ENCODE assay signal across 7 mouse cellular contexts in genomic region chr17:80468417-80468894, GRCm38 (mm10). TPM values are rescaled to one million over a fixed set of nuclear protein-coding genes. Genes with fewer than 3 reads are reported as not detected.
DNase-seq lines count a peak whose midpoint lies in the region; ATAC-seq and TF ChIP-seq lines count a peak whose summit lies in the region.
"Not testable (repeated sequence)": the region's sequence is repeated elsewhere in the genome, so short reads cannot be mapped to it uniquely, and the experiment has no call there.

No protein-coding gene starts in this region.

- H3K4me3 ChIP-seq in CH12.LX (replicated peaks in 1 of 3; ENCODE audit: low read depth in 2 of 3, low read length in 2 of 3, poor library complexity in 1 of 3); kidney, embryonic 16.5 days (ENCODE audit: low read length); liver, embryonic 16.5 days (ENCODE audit: low read depth, low read length): not testable (repeated sequence)

- peaks cover 14% of the 10 kb centered on the region for H3K9me3 ChIP-seq in CH12.LX (replicated peaks; ENCODE audit: low read length)
- not testable (repeated sequence) for H3K9me3 ChIP-seq in kidney, embryonic 16.5 days (ENCODE audit: low read length); liver, embryonic 16.5 days (replicated peaks; ENCODE audit: control insufficient read depth, low read length)

- peak; percentile 54 for DNase-seq in CH12.LX (ENCODE audit: extremely low read depth)
- peak; percentile 48 for DNase-seq in c-Kit-positive CD71-positive TER-119-negative erythroid progenitor cells, embryonic 14.5 days (ENCODE audit: low read depth)
- DNase-seq in spleen, postnatal 36 days (ENCODE audit: low spot score in 2 of 2) = peak; percentile 73 to 80

- H3K9ac ChIP-seq in CH12.LX (ENCODE audit: insufficient read depth, low read depth); kidney, embryonic 16.5 days (replicated peaks; ENCODE audit: low read length); liver, embryonic 16.5 days (ENCODE audit: low read depth, low read length): not testable (repeated sequence)

- in situ Hi-C loops in CH12.LX (cut with MboI; ENCODE audit: low pct_ligation_motif_present, low pct_unique_long_range_greater_than_20kb, low sequenced_read_pairs) = not testable (repeated sequence)

- H3K4me2 ChIP-seq in CH12.LX (ENCODE audit: insufficient read depth, low read depth, poor library complexity, severe bottlenecking); kidney, embryonic 16.5 days (replicated peaks; ENCODE audit: low read depth, low read length): not testable (repeated sequence)
- peak overlapping the region; percentile 46 for H3K4me2 ChIP-seq in liver, embryonic 16.5 days (ENCODE audit: low read depth, low read length)

- TF ChIP-seq POLR2A in CH12.LX (IDR thresholded peaks at IDR 0.05; ENCODE audit: low read depth, low read length) = not testable (repeated sequence)

- peaks cover 5 to 38% of the 10 kb centered on the region in 2 experiments for H3K36me3 ChIP-seq in CH12.LX (replicated peaks in 1 of 2; ENCODE audit: control insufficient read depth in 1 of 2, insufficient read depth in 1 of 2, low read length in 1 of 2)
- not testable (repeated sequence) for H3K36me3 ChIP-seq in kidney, embryonic 16.5 days (ENCODE audit: insufficient read depth, low read length); liver, embryonic 16.5 days (ENCODE audit: control insufficient read depth, insufficient read depth)

- whole genome bisulfite sequencing in kidney, embryonic 16.5 days = 37% methylated on average over 3 of the region's 3 CpGs
- 11% methylated on average over 3 of the region's 3 CpGs for WGBS in liver, embryonic 16.5 days (ENCODE audit: insufficient replicate concordance)

- not testable (repeated sequence) for TF ChIP-seq CTCF in CH12.LX (conservative IDR thresholded peaks at IDR 0.05 in 1 of 2, IDR thresholded peaks at IDR 0.05 in 1 of 2; ENCODE audit: low read depth in 2 of 2, low read length in 2 of 2)

- TF ChIP-seq EP300 in CH12.LX (IDR thresholded peaks at IDR 0.05; ENCODE audit: low read length) = not testable (repeated sequence)

- TF ChIP-seq RAD21 in CH12.LX (IDR thresholded peaks at IDR 0.05; ENCODE audit: low read depth, low read length) = not testable (repeated sequence)

- dilution Hi-C loops in CH12.LX (cut with MboI; ENCODE audit: extremely low pct_ligation_motif_present, extremely low pct_unique_long_range_greater_than_20kb, low sequenced_read_pairs) = loop anchor here (25.0 kb wide), 1 partner anchor 94 kb away; no protein-coding TSS in a partner anchor

- ATAC-seq in hematopoietic stem cell, adult 5-6 weeks (replicated peaks in 1 of 2; ENCODE audit: insufficient read depth in 1 of 2, low FRiP score in 2 of 2, low TSS enrichment in 1 of 2, low read depth in 1 of 2, poor library complexity in 2 of 2, severe bottlenecking in 2 of 2) = peak; percentile 96 to 100
- ATAC-seq in kidney, embryonic 16.5 days (ENCODE audit: low FRiP score, low TSS enrichment) = 0 out of 2 replicates have a peak, but pooled peaks have one; percentile 36
- peak; percentile 92 for ATAC-seq in liver, embryonic 16.5 days (ENCODE audit: low read depth)
- peak; percentile 93 for ATAC-seq in megakaryocyte-erythroid progenitor cell, adult 5-6 weeks (replicated peaks; ENCODE audit: low FRiP score, low TSS enrichment, poor library complexity, severe bottlenecking)

- H3K27ac ChIP-seq in CH12.LX (ENCODE audit: insufficient read depth, low read depth); kidney, embryonic 16.5 days (ENCODE audit: low read length); liver, embryonic 16.5 days (ENCODE audit: low read length): not testable (repeated sequence)

- H3K4me1 ChIP-seq in CH12.LX (ENCODE audit: control insufficient read depth in 1 of 2, insufficient read depth in 2 of 2) = peaks cover 0 to 19% of the 10 kb centered on the region in 2 experiments; a peak in 1 of 4 replicates
- peaks cover 17% of the 10 kb centered on the region for H3K4me1 ChIP-seq in kidney, embryonic 16.5 days (ENCODE audit: insufficient read depth, low read length)
- H3K4me1 ChIP-seq in liver, embryonic 16.5 days (ENCODE audit: control insufficient read depth, low read depth, low read length) = not testable (repeated sequence)

- H3K27me3 ChIP-seq in CH12.LX (replicated peaks); kidney, embryonic 16.5 days (ENCODE audit: insufficient read depth, low read length); liver, embryonic 16.5 days (ENCODE audit: control insufficient read depth, insufficient read depth, low read depth, low read length): not testable (repeated sequence)

- peaks cover 57% of the 10 kb centered on the region for H3K79me2 ChIP-seq in CH12.LX (replicated peaks; ENCODE audit: control insufficient read depth, extremely low read depth, insufficient read depth, poor library complexity, severe bottlenecking)

RNA-seq across cellular contexts. Expression of gene Sos1, which starts 11.8 kb away (rescaled TPM):
- total RNA-seq in CH12.LX (2012; rRNA removed) = 4.7 TPM in 2 replicates
- total RNA-seq in CH12.LX (2014; rRNA removed) = 3.6 and 4.0 TPM in 2 replicates
- 9.5 and 10.7 TPM in 2 replicates for polyA plus RNA-seq in CH12.LX (2012; ENCODE audit: insufficient read length, low read depth)
- total RNA-seq in hematopoietic stem cell, adult 5-6 weeks (2017) = 12.4 and 13.6 TPM in 2 replicates
- polyA plus RNA-seq in kidney, embryonic 16.5 days (2015; fragmentation: Nextera tagmentation; extraction: Ambion mirVana) = 3.9 and 4.6 TPM in 2 replicates
- 0.76 and 0.85 TPM in 2 replicates for polyA plus RNA-seq in liver, embryonic 16.5 days (2015; fragmentation: Nextera tagmentation; extraction: Ambion mirVana)
- total RNA-seq in megakaryocyte-erythroid progenitor cell, adult 5-6 weeks (2014; fragmentation: Nextera tagmentation) = 25.0 and 31.3 TPM in 2 replicates
- total RNA-seq in megakaryocyte-erythroid progenitor cell, adult 5-6 weeks (2017) = 16.2 and 17.4 TPM in 2 replicates

Comparison
In these comparisons a context has a peak if more than half of its experiments do, and no peak if none do; other contexts are left out.
1. ATAC-seq: peak in every context shown above with its lines; median percentile 98 in hematopoietic stem cell, adult 5-6 weeks; 93 in megakaryocyte-erythroid progenitor cell, adult 5-6 weeks; 92 in liver, embryonic 16.5 days; 36 in kidney, embryonic 16.5 days.